Mouse (Mus musculus): ENCODE data around the gene Rpp14. TPM values are rescaled to one million over a fixed set of nuclear protein-coding genes. Genes with fewer than 3 reads are reported as not detected.

Gene Rpp14
- polyA plus RNA-seq, 1 experiment from 2014 or later = 47.6 TPM

DNA sequence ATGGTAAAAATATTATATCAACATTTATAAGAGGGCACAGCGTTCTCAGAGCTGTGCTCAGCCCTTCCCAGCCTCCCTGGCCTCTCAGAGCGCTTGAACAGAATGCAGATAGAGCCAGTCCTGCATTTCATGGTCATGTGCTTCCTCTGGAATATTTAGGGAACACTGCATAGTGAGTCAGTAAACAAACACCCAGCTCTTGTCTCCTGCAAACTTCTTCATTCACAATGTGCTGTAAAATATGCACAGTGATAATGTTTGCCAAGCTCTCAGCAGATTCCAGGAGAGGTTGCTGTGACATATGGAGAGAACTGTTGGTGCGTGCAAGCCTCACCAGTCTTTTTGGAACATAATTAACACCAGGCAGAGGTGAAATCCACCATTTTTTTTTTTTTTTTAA lies 55.0 kb downstream of the Rpp14 start:
- WGBS = 29% methylated on average over 3 of the region's 3 CpGs
- Histone ChIP-seq H3K9me3 (ENCODE audit: control insufficient read depth, low read length) (no peaks in the 10 kb centered on the region), H3K27me3 (ENCODE audit: control insufficient read depth, insufficient read depth, low read depth, low read length) (no peaks in the 10 kb centered on the region), H3K27ac (ENCODE audit: low read length) (0 out of 2 replicates have a peak overlapping the region, but pooled peaks have one; percentile 0), H3K4me2 (ENCODE audit: low read depth, low read length) (no peak overlapping the region), H3K9ac (ENCODE audit: low read length) (no peak overlapping the region), H3K4me3 (ENCODE audit: low read length) (no peak overlapping the region), H3K36me3 (ENCODE audit: control insufficient read depth, insufficient read depth, low read length) (peaks cover 7% of the 10 kb centered on the region; the same call in 1 of the 2 replicates), H3K4me1 (replicated peaks; ENCODE audit: control insufficient read depth, insufficient read depth, low read length) (peaks cover 6% of the 10 kb centered on the region; the same call in 1 of the 2 replicates)
- ATAC-seq (ENCODE audit: low read depth) = peak; percentile 91

DNA sequence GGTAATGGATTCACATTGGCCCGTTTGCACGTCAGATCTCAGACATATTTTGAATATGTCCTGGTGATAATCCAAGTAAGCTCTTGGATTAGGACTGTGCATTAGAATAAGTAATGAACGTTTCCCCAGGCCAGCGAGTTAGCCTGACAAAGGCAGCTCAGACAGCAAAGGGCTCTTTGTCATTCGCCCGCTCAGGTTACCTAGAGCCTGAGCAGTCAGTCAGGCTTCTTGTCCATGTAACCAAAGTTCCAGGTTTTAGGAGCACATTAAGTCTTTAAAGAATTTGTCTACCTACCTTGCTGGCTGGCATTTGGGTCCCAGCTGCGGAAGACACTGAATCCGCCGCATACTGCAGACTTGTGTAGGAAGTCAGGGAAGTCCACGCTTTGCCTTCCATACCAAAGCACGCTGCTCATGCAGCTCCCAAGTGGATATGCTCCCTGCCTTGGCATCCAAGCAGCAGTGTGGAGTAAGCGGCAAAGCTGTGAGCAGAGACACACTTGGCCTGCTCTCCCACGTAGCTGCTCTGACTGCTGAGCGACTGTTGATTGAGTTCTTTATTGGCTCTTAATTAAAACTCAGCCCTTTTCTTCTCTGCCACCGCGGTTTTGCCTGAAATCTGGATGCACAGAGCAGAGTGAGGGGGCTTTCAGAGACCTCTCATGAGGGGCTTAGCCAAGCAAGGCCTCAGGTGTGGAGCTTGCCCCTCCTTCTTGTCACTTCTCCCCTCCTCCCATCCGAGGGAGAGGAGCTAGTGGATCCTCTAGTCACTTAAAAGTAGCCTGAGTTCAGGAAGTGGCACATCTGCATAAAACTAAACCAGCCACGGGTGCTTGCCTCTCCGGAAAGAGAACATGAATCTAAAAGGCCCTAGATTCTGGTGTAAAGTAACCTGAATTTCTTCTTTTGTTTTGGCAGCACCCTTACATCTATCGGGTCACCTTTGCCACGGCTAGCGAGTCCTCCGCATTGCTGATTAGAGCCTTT lies 59.9 kb downstream of the Rpp14 start:
- H3K9me3 ChIP-seq (ENCODE audit: control insufficient read depth, low read length) = no peaks in the 10 kb centered on the region
- H3K4me3 ChIP-seq (ENCODE audit: low read length) = no peak overlapping the region
- H3K4me1 ChIP-seq (replicated peaks; ENCODE audit: control insufficient read depth, insufficient read depth, low read length) = no peaks in the 10 kb centered on the region
- no peak for ATAC-seq (ENCODE audit: low read depth)
- peaks cover 18% of the 10 kb centered on the region for H3K36me3 ChIP-seq (ENCODE audit: control insufficient read depth, insufficient read depth, low read length)
- 81% methylated on average over 23 of the region's 23 CpGs for WGBS
- H3K4me2 ChIP-seq (ENCODE audit: low read depth, low read length) = no peak overlapping the region
- no peak overlapping the region for H3K27ac ChIP-seq (ENCODE audit: low read length)
- no peak overlapping the region for H3K9ac ChIP-seq (ENCODE audit: low read length)
- H3K27me3 ChIP-seq (ENCODE audit: control insufficient read depth, insufficient read depth, low read depth, low read length) = no peaks in the 10 kb centered on the region

DNA sequence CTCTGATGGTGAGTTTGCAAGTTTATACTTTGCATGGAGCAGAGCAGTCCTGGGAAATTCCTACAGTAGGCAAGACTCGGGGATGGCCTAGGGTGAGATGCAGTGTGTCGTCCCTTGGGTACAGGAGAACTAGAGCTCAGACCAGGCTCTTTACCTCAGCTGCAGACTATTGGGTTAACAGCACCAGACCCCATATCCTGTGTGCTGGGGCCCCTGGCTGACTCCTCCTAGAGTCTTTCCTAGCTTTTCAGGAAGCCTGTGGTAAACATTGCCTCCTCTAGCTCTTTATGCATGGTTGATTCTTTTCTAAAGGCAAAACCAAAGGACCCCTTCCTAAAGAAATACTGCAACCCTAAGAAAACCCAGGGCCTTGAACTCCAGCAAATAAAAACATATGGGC lies 61.0 kb downstream of the Rpp14 start:
- no peak for ATAC-seq (ENCODE audit: low read depth)
- Histone ChIP-seq H3K9me3 (ENCODE audit: control insufficient read depth, low read length) (no peaks in the 10 kb centered on the region), H3K4me1 (replicated peaks; ENCODE audit: control insufficient read depth, insufficient read depth, low read length) (no peaks in the 10 kb centered on the region), H3K9ac (ENCODE audit: low read length) (no peak overlapping the region), H3K36me3 (ENCODE audit: control insufficient read depth, insufficient read depth, low read length) (peaks cover 20% of the 10 kb centered on the region), H3K27ac (ENCODE audit: low read length) (no peak overlapping the region), H3K27me3 (ENCODE audit: control insufficient read depth, insufficient read depth, low read depth, low read length) (no peaks in the 10 kb centered on the region), H3K4me2 (ENCODE audit: low read depth, low read length) (no peak overlapping the region), H3K4me3 (ENCODE audit: low read length) (no peak overlapping the region)
- WGBS = 77% methylated on average over 2 of the region's 2 CpGs

Other genes starting within 250 kb of the Rpp14 start
- gene Gm45521, start 123.1 kb upstream of the Rpp14 start, polyA plus RNA-seq (2015; fragmentation: Nextera tagmentation; extraction: Ambion mirVana) = not detected in 2 replicates
- 0.18 and 0.28 TPM in 2 replicates for gene Dnase1l3, start 85.8 kb upstream of the Rpp14 start, polyA plus RNA-seq (2015; fragmentation: Nextera tagmentation; extraction: Ambion mirVana)
- gene Abhd6, start 77.5 kb upstream of the Rpp14 start, polyA plus RNA-seq (2015; fragmentation: Nextera tagmentation; extraction: Ambion mirVana) = 12.5 and 14.5 TPM in 2 replicates
- 41.5 and 42.7 TPM in 2 replicates for gene Pxk, start 17.8 kb downstream of the Rpp14 start, polyA plus RNA-seq (2015; fragmentation: Nextera tagmentation; extraction: Ambion mirVana)
- 178 and 188 TPM in 2 replicates for gene Pdhb, start 92.7 kb downstream of the Rpp14 start, polyA plus RNA-seq (2015; fragmentation: Nextera tagmentation; extraction: Ambion mirVana)
- gene Kctd6, start 133.8 kb downstream of the Rpp14 start, polyA plus RNA-seq (2015; fragmentation: Nextera tagmentation; extraction: Ambion mirVana) = 3.0 and 3.2 TPM in 2 replicates
- 1.3 and 4.4 TPM in 2 replicates for gene Acox2, start 179.0 kb downstream of the Rpp14 start, polyA plus RNA-seq (2015; fragmentation: Nextera tagmentation; extraction: Ambion mirVana)
- 0.40 and 0.58 TPM in 2 replicates for gene Fam107a, start 237.7 kb downstream of the Rpp14 start, polyA plus RNA-seq (2015; fragmentation: Nextera tagmentation; extraction: Ambion mirVana)